In genomic region chr11:69070093-69070492, GRCm38 (mm10) we compare ENCODE assay signal across 8 mouse cellular contexts. TPM values are rescaled to one million over a fixed set of nuclear protein-coding genes. Genes with fewer than 3 reads are reported as not detected.
A peak's percentile ranks its signal among the peaks of the same experiment; 100 is the strongest.
DNase-seq lines count a peak whose midpoint lies in the region; ATAC-seq and TF ChIP-seq lines count a peak whose summit lies in the region.

No protein-coding gene starts in this region.

- TF ChIP-seq EP300 in CH12.LX (IDR thresholded peaks at IDR 0.05; ENCODE audit: low read length) = no peak
- no peak for TF ChIP-seq EP300 in heart, postnatal 0 days (IDR thresholded peaks at IDR 0.05; ENCODE audit: low read depth)

- no peak for TF ChIP-seq RAD21 in CH12.LX (IDR thresholded peaks at IDR 0.05; ENCODE audit: low read depth, low read length)

- H3K4me1 ChIP-seq in CH12.LX (ENCODE audit: control insufficient read depth in 1 of 2, insufficient read depth in 2 of 2) = peaks cover 17 to 45% of the 10 kb centered on the region in 2 experiments
- peaks cover 22% of the 10 kb centered on the region for H3K4me1 ChIP-seq in heart, postnatal 0 days (ENCODE audit: control insufficient read depth, insufficient read depth)
- H3K4me1 ChIP-seq in liver, embryonic 13.5 days (replicated peaks) = peaks cover 69% of the 10 kb centered on the region

- H3K27me3 ChIP-seq in CH12.LX (replicated peaks) = peaks cover 3% of the 10 kb centered on the region
- no peaks in the 10 kb centered on the region for H3K27me3 ChIP-seq in heart, postnatal 0 days (ENCODE audit: control insufficient read depth, insufficient read depth, low read length)
- no peaks in the 10 kb centered on the region for H3K27me3 ChIP-seq in liver, embryonic 13.5 days

- peak overlapping the region; percentile 56 to 73 (median 72) for H3K4me3 ChIP-seq in CH12.LX (replicated peaks in 1 of 3; ENCODE audit: low read depth in 2 of 3, low read length in 2 of 3, poor library complexity in 1 of 3)
- peak overlapping the region; percentile 61 for H3K4me3 ChIP-seq in heart, postnatal 0 days (ENCODE audit: low read depth, low read length)
- H3K4me3 ChIP-seq in liver, embryonic 13.5 days (replicated peaks) = peak overlapping the region; percentile 75

- dilution Hi-C loops in CH12.LX (cut with MboI; ENCODE audit: extremely low pct_ligation_motif_present, extremely low pct_unique_long_range_greater_than_20kb, low sequenced_read_pairs) = no loop called here

- no peak for ATAC-seq in heart, postnatal 0 days (ENCODE audit: insufficient read depth, low read depth)
- no peak for ATAC-seq in liver, embryonic 13.5 days (ENCODE audit: low read depth)
- no peak for ATAC-seq in erythroid progenitor cell, adult 5-6 weeks (replicated peaks; ENCODE audit: low FRiP score, poor library complexity, severe bottlenecking)
- no peak for ATAC-seq in megakaryocyte progenitor cell, adult 5-6 weeks (replicated peaks; ENCODE audit: poor library complexity)

- in situ Hi-C loops in CH12.LX (cut with MboI; ENCODE audit: low pct_ligation_motif_present, low pct_unique_long_range_greater_than_20kb, low sequenced_read_pairs) = no loop called here

- H3K4me2 ChIP-seq in CH12.LX (ENCODE audit: insufficient read depth, low read depth, poor library complexity, severe bottlenecking) = peak overlapping the region; percentile 67
- H3K4me2 ChIP-seq in heart, postnatal 0 days (ENCODE audit: low read depth, low read length) = peak overlapping the region; percentile 89
- H3K4me2 ChIP-seq in liver, embryonic 13.5 days = peak overlapping the region; percentile 89

- H3K9me3 ChIP-seq in CH12.LX (replicated peaks; ENCODE audit: low read length) = no peaks in the 10 kb centered on the region
- no peaks in the 10 kb centered on the region for H3K9me3 ChIP-seq in heart, postnatal 0 days (replicated peaks; ENCODE audit: control insufficient read depth, low read length)
- no peaks in the 10 kb centered on the region for H3K9me3 ChIP-seq in liver, embryonic 13.5 days (replicated peaks)

- TF ChIP-seq CTCF in CH12.LX (conservative IDR thresholded peaks at IDR 0.05 in 1 of 2, IDR thresholded peaks at IDR 0.05 in 1 of 2; ENCODE audit: low read depth in 2 of 2, low read length in 2 of 2) = no peak
- no peak for TF ChIP-seq CTCF in heart, postnatal 0 days (IDR thresholded peaks at IDR 0.05; ENCODE audit: low read depth)

- 1% methylated on average over 13 of the region's 13 CpGs for WGBS in heart, postnatal 0 days
- WGBS in liver, embryonic 13.5 days (ENCODE audit: insufficient replicate concordance) = 2% methylated on average over 13 of the region's 13 CpGs

- peak overlapping the region; percentile 59; the same call in 1 of the 2 replicates for H3K27ac ChIP-seq in CH12.LX (ENCODE audit: insufficient read depth, low read depth)
- H3K27ac ChIP-seq in heart, postnatal 0 days (ENCODE audit: low read depth) = peak overlapping the region; percentile 82
- peak overlapping the region; percentile 88 for H3K27ac ChIP-seq in liver, embryonic 13.5 days

- peak; percentile 49 for DNase-seq in adrenal gland, postnatal 10 days
- no peak for DNase-seq in adrenal gland, postnatal 4 days (ENCODE audit: low spot score in 2 of 2)
- no peak for DNase-seq in CH12.LX (ENCODE audit: extremely low read depth)
- DNase-seq in heart, postnatal 0 days (ENCODE audit: low spot score) = no peak
- DNase-seq in liver, embryonic 13.5 days = no peak
- no peak for DNase-seq in adrenal gland, adult 18-20 months (ENCODE audit: low spot score in 2 of 2)

- H3K9ac ChIP-seq in CH12.LX (ENCODE audit: insufficient read depth, low read depth) = peak overlapping the region; percentile 88
- H3K9ac ChIP-seq in heart, postnatal 0 days (replicated peaks; ENCODE audit: low read depth, low read length) = peak overlapping the region; percentile 70
- H3K9ac ChIP-seq in liver, embryonic 13.5 days = peak overlapping the region; percentile 85

- no peaks in the 10 kb centered on the region for H3K79me2 ChIP-seq in CH12.LX (replicated peaks; ENCODE audit: control insufficient read depth, extremely low read depth, insufficient read depth, poor library complexity, severe bottlenecking)

- no peak for TF ChIP-seq POLR2A in CH12.LX (IDR thresholded peaks at IDR 0.05; ENCODE audit: low read depth, low read length)

- no peaks in the 10 kb centered on the region for H3K36me3 ChIP-seq in CH12.LX (replicated peaks in 1 of 2; ENCODE audit: control insufficient read depth in 1 of 2, insufficient read depth in 1 of 2, low read length in 1 of 2)
- no peaks in the 10 kb centered on the region for H3K36me3 ChIP-seq in heart, postnatal 0 days (replicated peaks; ENCODE audit: control insufficient read depth, insufficient read depth, low read length)
- H3K36me3 ChIP-seq in liver, embryonic 13.5 days = no peaks in the 10 kb centered on the region

RNA-seq across cellular contexts. Expression of gene Tmem107, which starts 0.5 kb away (rescaled TPM):
- 10 to 100 TPM; 13.2 to 13.8 TPM for total RNA-seq in adrenal gland, postnatal 10 days (2021)
- total RNA-seq in adrenal gland, postnatal 4 days (2021) = 10 to 100 TPM; 20.6 TPM
- 24.4 and 30.1 TPM in 2 replicates for total RNA-seq in CH12.LX (2012; rRNA removed)
- total RNA-seq in CH12.LX (2014; rRNA removed) = 20.3 and 31.3 TPM in 2 replicates
- polyA plus RNA-seq in CH12.LX (2012; ENCODE audit: insufficient read length, low read depth) = 13.4 and 22.6 TPM in 2 replicates
- 10.9 and 25.5 TPM in 2 replicates for total RNA-seq in heart, postnatal 0 days (2014; rRNA removed; ENCODE audit: low replicate concordance)
- 18.3 and 24.3 TPM in 2 replicates for polyA plus RNA-seq in heart, postnatal 0 days (2015; fragmentation: Nextera tagmentation; extraction: Ambion mirVana)
- polyA plus RNA-seq in liver, embryonic 13.5 days (2015; fragmentation: Nextera tagmentation; extraction: Ambion mirVana) = 30.8 and 31.7 TPM in 2 replicates
- 21.6 and 27.7 TPM in 2 replicates for total RNA-seq in erythroid progenitor cell, adult 5-6 weeks (2015; ENCODE audit: low replicate concordance)
- 12.5 and 12.6 TPM in 2 replicates for total RNA-seq in erythroid progenitor cell, adult 5-6 weeks (2017; ENCODE audit: low replicate concordance)
- total RNA-seq in megakaryocyte progenitor cell, adult 5-6 weeks (2015) = 18.6 and 23.4 TPM in 2 replicates
- total RNA-seq in megakaryocyte progenitor cell, adult 5-6 weeks (2017) = 23.9 and 40.6 TPM in 2 replicates
- total RNA-seq in adrenal gland, adult 18-20 months (2021) = 10 to 100 TPM in 1 of 2 experiments, 1 to 10 TPM in 1; 8.1 to 11.9 TPM

RNA-seq across cellular contexts. Expression of gene Borcs6, which starts 10.6 kb away (rescaled TPM):
- 10 to 100 TPM; 19.1 to 22.1 TPM for total RNA-seq in adrenal gland, postnatal 10 days (2021)
- total RNA-seq in adrenal gland, postnatal 4 days (2021) = 10 to 100 TPM; 24.3 to 26.0 TPM
- total RNA-seq in CH12.LX (2012; rRNA removed) = 9.7 and 11.1 TPM in 2 replicates
- total RNA-seq in CH12.LX (2014; rRNA removed) = 5.1 and 7.3 TPM in 2 replicates
- polyA plus RNA-seq in CH12.LX (2012; ENCODE audit: insufficient read length, low read depth) = 5.4 and 6.2 TPM in 2 replicates
- 21.3 and 24.1 TPM in 2 replicates for total RNA-seq in heart, postnatal 0 days (2014; rRNA removed; ENCODE audit: low replicate concordance)
- polyA plus RNA-seq in heart, postnatal 0 days (2015; fragmentation: Nextera tagmentation; extraction: Ambion mirVana) = 12.1 and 13.0 TPM in 2 replicates
- 3.5 TPM in 2 replicates for polyA plus RNA-seq in liver, embryonic 13.5 days (2015; fragmentation: Nextera tagmentation; extraction: Ambion mirVana)
- total RNA-seq in erythroid progenitor cell, adult 5-6 weeks (2015; ENCODE audit: low replicate concordance) = 2.9 and 4.7 TPM in 2 replicates
- total RNA-seq in erythroid progenitor cell, adult 5-6 weeks (2017; ENCODE audit: low replicate concordance) = 2.2 and 3.1 TPM in 2 replicates
- total RNA-seq in megakaryocyte progenitor cell, adult 5-6 weeks (2015) = 6.2 and 7.6 TPM in 2 replicates
- total RNA-seq in megakaryocyte progenitor cell, adult 5-6 weeks (2017) = 6.6 and 6.7 TPM in 2 replicates
- total RNA-seq in adrenal gland, adult 18-20 months (2021) = 10 to 100 TPM; 23.7 to 23.9 TPM

RNA-seq across cellular contexts. Expression of gene Vamp2, which starts 18.2 kb away (rescaled TPM):
- total RNA-seq in adrenal gland, postnatal 10 days (2021) = 100 to 1,000 TPM; 104 to 143 TPM
- total RNA-seq in adrenal gland, postnatal 4 days (2021) = 100 to 1,000 TPM; 208 to 226 TPM
- 8.0 and 8.2 TPM in 2 replicates for total RNA-seq in CH12.LX (2012; rRNA removed)
- total RNA-seq in CH12.LX (2014; rRNA removed) = 1.3 and 1.4 TPM in 2 replicates
- polyA plus RNA-seq in CH12.LX (2012; ENCODE audit: insufficient read length, low read depth) = 26.0 and 26.7 TPM in 2 replicates
- total RNA-seq in heart, postnatal 0 days (2014; rRNA removed; ENCODE audit: low replicate concordance) = 25.2 and 27.9 TPM in 2 replicates
- polyA plus RNA-seq in heart, postnatal 0 days (2015; fragmentation: Nextera tagmentation; extraction: Ambion mirVana) = 59.2 and 62.1 TPM in 2 replicates
- polyA plus RNA-seq in liver, embryonic 13.5 days (2015; fragmentation: Nextera tagmentation; extraction: Ambion mirVana) = 12.5 and 15.9 TPM in 2 replicates
- total RNA-seq in erythroid progenitor cell, adult 5-6 weeks (2015; ENCODE audit: low replicate concordance) = 94.1 and 114 TPM in 2 replicates
- total RNA-seq in erythroid progenitor cell, adult 5-6 weeks (2017; ENCODE audit: low replicate concordance) = 18.2 and 31.1 TPM in 2 replicates
- total RNA-seq in megakaryocyte progenitor cell, adult 5-6 weeks (2015) = 36.6 and 41.2 TPM in 2 replicates
- total RNA-seq in megakaryocyte progenitor cell, adult 5-6 weeks (2017) = 8.2 and 12.8 TPM in 2 replicates
- total RNA-seq in adrenal gland, adult 18-20 months (2021) = 100 to 1,000 TPM; 106 to 137 TPM

RNA-seq across cellular contexts. Expression of gene Aurkb, which starts 24.6 kb away (rescaled TPM):
- total RNA-seq in adrenal gland, postnatal 10 days (2021) = 10 to 100 TPM; 16.2 to 22.5 TPM
- total RNA-seq in adrenal gland, postnatal 4 days (2021) = 10 to 100 TPM; 41.5 to 41.7 TPM
- total RNA-seq in CH12.LX (2012; rRNA removed) = 170 and 177 TPM in 2 replicates
- 181 and 190 TPM in 2 replicates for total RNA-seq in CH12.LX (2014; rRNA removed)
- polyA plus RNA-seq in CH12.LX (2012; ENCODE audit: insufficient read length, low read depth) = 178 and 200 TPM in 2 replicates
- 21.4 and 54.6 TPM in 2 replicates for total RNA-seq in heart, postnatal 0 days (2014; rRNA removed; ENCODE audit: low replicate concordance)
- 19.5 and 19.9 TPM in 2 replicates for polyA plus RNA-seq in heart, postnatal 0 days (2015; fragmentation: Nextera tagmentation; extraction: Ambion mirVana)
- 116 and 123 TPM in 2 replicates for polyA plus RNA-seq in liver, embryonic 13.5 days (2015; fragmentation: Nextera tagmentation; extraction: Ambion mirVana)
- total RNA-seq in erythroid progenitor cell, adult 5-6 weeks (2015; ENCODE audit: low replicate concordance) = 328 and 403 TPM in 2 replicates
- 422 and 478 TPM in 2 replicates for total RNA-seq in erythroid progenitor cell, adult 5-6 weeks (2017; ENCODE audit: low replicate concordance)
- total RNA-seq in megakaryocyte progenitor cell, adult 5-6 weeks (2015) = 100 and 103 TPM in 2 replicates
- 103 and 128 TPM in 2 replicates for total RNA-seq in megakaryocyte progenitor cell, adult 5-6 weeks (2017)
- total RNA-seq in adrenal gland, adult 18-20 months (2021) = 1 to 10 TPM; 1.4 to 1.9 TPM

RNA-seq across cellular contexts. Expression of gene Per1, which starts 24.9 kb away (rescaled TPM):
- 100 to 1,000 TPM in 1 of 2 experiments, 10 to 100 TPM in 1; 63.1 to 157 TPM for total RNA-seq in adrenal gland, postnatal 10 days (2021)
- 100 to 1,000 TPM in 1 of 2 experiments, 10 to 100 TPM in 1; 99.4 to 130 TPM for total RNA-seq in adrenal gland, postnatal 4 days (2021)
- total RNA-seq in CH12.LX (2012; rRNA removed) (11.5 and 11.8 TPM in 2 replicates), CH12.LX (2014; rRNA removed) (2.8 and 3.2 TPM in 2 replicates)
- 37.9 and 38.3 TPM in 2 replicates for polyA plus RNA-seq in CH12.LX (2012; ENCODE audit: insufficient read length, low read depth)
- total RNA-seq in heart, postnatal 0 days (2014; rRNA removed; ENCODE audit: low replicate concordance) = 76.8 and 93.5 TPM in 2 replicates
- polyA plus RNA-seq in heart, postnatal 0 days (2015; fragmentation: Nextera tagmentation; extraction: Ambion mirVana) = 8.1 and 9.7 TPM in 2 replicates
- polyA plus RNA-seq in liver, embryonic 13.5 days (2015; fragmentation: Nextera tagmentation; extraction: Ambion mirVana) = 1.9 TPM in 2 replicates
- total RNA-seq in erythroid progenitor cell, adult 5-6 weeks (2015; ENCODE audit: low replicate concordance) = 3.4 and 3.6 TPM in 2 replicates
- total RNA-seq in erythroid progenitor cell, adult 5-6 weeks (2017; ENCODE audit: low replicate concordance) = 3.3 and 7.6 TPM in 2 replicates
- total RNA-seq in megakaryocyte progenitor cell, adult 5-6 weeks (2015) = 8.3 and 8.8 TPM in 2 replicates
- 4.0 and 4.8 TPM in 2 replicates for total RNA-seq in megakaryocyte progenitor cell, adult 5-6 weeks (2017)
- total RNA-seq in adrenal gland, adult 18-20 months (2021) = 10 to 100 TPM; 66.6 to 77.7 TPM
